Mouse (Mus musculus): ENCODE measurements around the gene Gm2012. TPM values are rescaled to one million over a fixed set of nuclear protein-coding genes. Genes with fewer than 3 reads are reported as not detected.
"Not testable (repeated sequence)": the region's sequence is repeated elsewhere in the genome, so short reads cannot be mapped to it uniquely, and the experiment has no call there.

Gm2012 gene
- polyA plus RNA-seq (2014; fragmentation: Nextera tagmentation; extraction: Ambion mirVana): not detected in 2 replicates

- H3K9me3 ChIP-seq (ENCODE audit: control insufficient read depth, low read length): not testable (repeated sequence)
- WGBS: 100% methylated on average over 1 of the region's 5 CpGs
Observed at GRCm38 (mm10) chrX:26231255-26231654, at the start of gene Gm2012. Gene Gm2012 (minus strand): TSS chrX:26231355.

GRCm38 (mm10) chrX:26159146-26159545, 72.0 kb downstream of the Gm2012 start:
- 76% methylated on average over 12 of the region's 12 CpGs for WGBS
- not testable (repeated sequence) for H3K4me1 ChIP-seq (replicated peaks; ENCODE audit: control insufficient read depth, insufficient read depth, low read length); H3K9ac ChIP-seq (ENCODE audit: low read length); H3K9me3 ChIP-seq (ENCODE audit: control insufficient read depth, low read length); H3K27ac ChIP-seq (ENCODE audit: low read depth); H3K36me3 ChIP-seq (ENCODE audit: control insufficient read depth, insufficient read depth, low read length); H3K4me3 ChIP-seq (ENCODE audit: low read depth, low read length); ATAC-seq (replicated peaks; ENCODE audit: low FRiP score, low TSS enrichment, low read depth); H3K27me3 ChIP-seq (replicated peaks; ENCODE audit: control insufficient read depth, insufficient read depth, low read length); H3K4me2 ChIP-seq (ENCODE audit: low read length)
- peak; percentile 12 for DNase-seq (ENCODE audit: low spot score)

More at GRCm38 (mm10) chrX:26231255-26231654, at the start of gene Gm2012:
- H3K9ac ChIP-seq (ENCODE audit: low read length); ATAC-seq (replicated peaks; ENCODE audit: low FRiP score, low TSS enrichment, low read depth); H3K36me3 ChIP-seq (ENCODE audit: control insufficient read depth, insufficient read depth, low read length); H3K4me2 ChIP-seq (ENCODE audit: low read length); H3K4me3 ChIP-seq (ENCODE audit: low read depth, low read length); H3K27me3 ChIP-seq (replicated peaks; ENCODE audit: control insufficient read depth, insufficient read depth, low read length); DNase-seq (ENCODE audit: low spot score); H3K27ac ChIP-seq (ENCODE audit: low read depth); H3K4me1 ChIP-seq (replicated peaks; ENCODE audit: control insufficient read depth, insufficient read depth, low read length): not testable (repeated sequence)

Small RNA genes lying within 50 kb of the gene (microRNA-seq; reads per million reads assigned to microRNA genes)
- not detected for gene Gm26302

Other genes with a start within 250 kb of the Gm2012 start
- not detected in 2 replicates for gene Gm5168, start 180.3 kb downstream of the Gm2012 start, polyA plus RNA-seq (2014; fragmentation: Nextera tagmentation; extraction: Ambion mirVana)
- not detected in 2 replicates for gene Gm2030, start 78.7 kb upstream of the Gm2012 start, polyA plus RNA-seq (2014; fragmentation: Nextera tagmentation; extraction: Ambion mirVana)